Mouse (Mus musculus) gastrocnemius, postnatal 4 days (tissue): ENCODE results near the gene Fam110a. TPM values are rescaled to one million over a fixed set of nuclear protein-coding genes. Genes with fewer than 3 reads are reported as not detected.

Experiments used
- DNase-seq, 2 experiments: peaks; one replicate each; pipeline ENCODE4 v3.0.0; 2021 to 2022; ENCODE audit warnings: low spot score in 2 of 2, mixed read lengths in 2 of 2
- long read RNA-seq, 2 experiments: library from polyadenylated mRNA; stranded (forward); transcript quantifications; one replicate each; pipeline ENCODE4 v2.0.0; 2021
- total RNA-seq, 2 experiments: library from RNA; stranded (reverse); gene quantifications; 2 replicates each; pipeline ENCODE4 v1.2.3; 2021

Gene Fam110a
- 10 to 100 TPM; 11.1 to 14.3 TPM for total RNA-seq
- long read RNA-seq, experiment 1, transcript Fam110a-201 (2 exons, 1,754 nt), result major isoform, 18 of 27 reads
- long read RNA-seq, experiment 1, partial matches to known transcripts, result 6 of 27 reads
- long read RNA-seq, experiment 1, other reads (novel, unspliced or antisense), result 2 of 27 reads
- long read RNA-seq, experiment 2, transcript Fam110a-201 (2 exons, 1,754 nt), result major isoform, 23 of 34 reads
- long read RNA-seq, experiment 2, partial matches to known transcripts, result 8 of 34 reads
- long read RNA-seq, experiment 2, other reads (novel, unspliced or antisense), result 2 of 34 reads

- peak; percentile 83 to 90 for DNase-seq
Observed at GRCm38 (mm10) chr2:151979470-151980354, at the start of gene Fam110a. Gene Fam110a, minus strand, starts transcription at chr2:151980219.

- peak; percentile 80 to 89 for DNase-seq
Observed at GRCm38 (mm10) chr2:152029252-152030082, 49.4 kb upstream of the Fam110a start.

DNA sequence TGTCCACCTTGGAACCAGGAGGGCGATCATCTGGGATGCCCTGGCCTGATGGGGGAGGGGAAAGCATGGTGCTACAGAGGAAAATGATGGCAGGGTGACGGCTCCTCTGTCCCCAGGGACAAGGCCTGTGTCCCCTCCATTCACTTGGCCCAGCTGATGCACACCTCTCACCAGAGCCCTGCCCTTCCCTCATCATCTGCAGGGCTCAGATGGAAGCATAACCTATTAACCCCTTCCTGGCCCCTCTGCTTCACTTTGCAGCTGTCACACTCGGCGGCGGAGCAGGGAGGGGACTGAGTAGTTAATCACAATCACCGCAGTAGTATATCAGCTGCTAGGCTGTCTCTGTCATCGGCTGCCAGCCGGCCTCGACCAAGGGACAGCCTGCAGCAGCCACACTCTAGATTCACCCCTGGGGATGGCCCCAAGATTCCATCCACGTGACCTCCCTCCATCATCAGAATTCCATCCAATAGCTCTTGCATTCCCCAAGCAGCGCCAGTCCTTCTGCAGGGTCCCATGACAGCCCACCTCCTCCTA, 44.9 kb upstream of the Fam110a start:
- DNase-seq, result no peak

DNA sequence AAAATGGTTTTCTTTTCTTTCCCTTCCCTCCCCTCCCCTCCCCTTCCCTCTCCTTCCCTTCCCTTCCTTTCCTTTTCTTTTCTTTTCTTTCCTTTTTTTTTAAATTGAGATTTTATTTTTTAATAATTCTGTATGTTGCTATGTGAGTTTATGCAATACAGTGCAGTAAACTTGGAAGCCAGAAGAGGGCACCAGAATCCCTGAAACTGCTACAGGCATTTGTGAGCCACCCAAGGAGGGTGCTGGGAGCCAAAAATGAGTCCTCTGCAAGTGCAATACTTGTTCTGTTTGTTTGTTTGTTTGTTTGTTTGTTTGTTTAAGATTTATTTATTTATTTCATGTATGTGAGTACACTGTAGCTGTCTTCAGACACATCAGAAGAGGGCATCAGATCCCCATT, 42.0 kb upstream of the Fam110a start:
- DNase-seq, result no peak

GRCm38 (mm10) chr2:152020255-152020654, 40.2 kb upstream of the Fam110a start:
- DNase-seq, result no peak

GRCm38 (mm10) chr2:152016666-152017065, 36.6 kb upstream of the Fam110a start:
- DNase-seq, result no peak

- DNase-seq, result no peak
Observed at GRCm38 (mm10) chr2:152015997-152016396, 36.0 kb upstream of the Fam110a start.

DNA sequence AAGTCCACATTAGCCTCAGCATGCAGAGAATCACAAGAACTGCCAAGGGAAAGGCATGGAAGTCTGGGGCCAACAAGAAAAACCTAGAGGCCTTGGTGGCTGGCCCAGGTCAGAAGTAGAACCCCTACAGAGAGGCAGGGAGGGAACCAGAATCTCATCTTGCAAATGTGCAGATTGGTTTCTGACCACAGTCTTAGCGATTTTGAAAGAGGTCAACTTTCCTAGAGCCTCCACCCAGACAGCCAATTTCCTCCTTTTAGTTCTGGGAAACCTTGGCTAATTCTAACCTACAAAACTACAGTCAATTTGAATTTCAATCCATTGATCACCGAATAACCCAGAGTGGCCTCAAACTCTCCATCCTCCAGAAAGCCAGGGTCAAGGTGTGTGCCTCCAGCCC, 32.7 kb upstream of the Fam110a start:
- no peak for DNase-seq

- DNase-seq, result no peak
Observed at GRCm38 (mm10) chr2:152012222-152012621, 32.2 kb upstream of the Fam110a start.

- no peak for DNase-seq
Observed at GRCm38 (mm10) chr2:152011724-152012123, 31.7 kb upstream of the Fam110a start.

- DNase-seq, result no peak
Observed at GRCm38 (mm10) chr2:152010661-152011060, 30.6 kb upstream of the Fam110a start.

DNA sequence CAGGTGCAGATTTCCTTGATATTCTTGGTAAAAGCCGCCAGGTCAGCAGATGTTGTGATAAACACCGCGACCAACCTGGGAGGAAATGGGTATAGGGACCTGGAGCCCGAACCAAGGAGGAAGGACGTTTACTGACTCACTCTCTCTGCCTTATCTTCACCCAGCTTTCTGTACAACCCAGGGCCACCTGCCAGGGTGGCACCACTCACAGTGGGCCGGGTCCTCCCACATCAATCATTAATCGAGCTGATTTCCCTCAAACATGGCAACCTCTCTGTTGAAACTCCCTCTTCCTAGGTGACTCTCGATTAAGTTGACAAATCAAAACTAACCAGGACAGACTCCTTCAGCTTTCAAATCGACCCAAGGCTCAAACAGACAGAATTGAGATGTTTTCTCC, 30.2 kb upstream of the Fam110a start:
- DNase-seq, result no peak

- DNase-seq, result no peak
Observed at GRCm38 (mm10) chr2:152009061-152009779, 29.2 kb upstream of the Fam110a start.

DNA sequence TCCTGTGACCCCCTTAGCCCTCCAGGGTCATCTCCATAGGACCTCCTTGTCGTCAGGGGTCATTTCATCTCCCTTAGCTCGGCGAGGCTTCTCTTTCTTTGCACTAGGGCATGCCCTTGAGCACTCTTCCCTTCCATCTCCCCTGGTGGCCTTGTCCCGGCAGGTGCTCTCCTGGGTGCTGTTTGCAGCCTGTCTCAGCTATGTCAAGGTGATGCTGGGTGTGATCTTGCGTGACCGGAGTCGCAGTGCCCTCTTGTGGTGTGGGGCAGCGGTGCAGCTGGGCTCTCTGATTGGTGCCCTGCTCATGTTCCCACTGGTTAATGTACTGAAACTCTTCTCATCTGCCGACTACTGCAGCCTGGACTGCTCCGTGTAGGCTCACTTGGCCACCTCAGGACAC, 27.8 kb upstream of the Fam110a start:
- no peak for DNase-seq

DNA sequence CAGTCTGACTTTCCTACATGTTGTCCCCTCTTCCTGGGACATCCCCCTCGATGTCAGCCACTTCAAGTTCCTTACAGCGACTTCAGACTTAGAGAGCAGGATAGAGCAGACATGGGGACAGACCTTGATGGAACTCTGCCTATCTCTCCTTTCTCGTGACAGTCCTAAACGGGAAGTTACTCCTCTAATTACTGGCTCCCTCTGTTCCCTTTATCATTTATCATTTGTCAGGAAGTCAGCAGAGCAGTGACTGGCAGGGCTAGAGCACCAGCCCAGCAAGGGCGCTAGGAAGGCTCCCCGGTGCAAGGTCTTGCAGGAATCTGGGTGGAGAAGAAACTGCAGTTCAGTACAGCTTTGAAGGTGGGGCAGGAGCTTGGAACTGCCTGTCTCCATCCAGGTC, 22.5 kb upstream of the Fam110a start:
- no peak for DNase-seq

- no peak for DNase-seq
Observed at GRCm38 (mm10) chr2:152000735-152001134, 20.7 kb upstream of the Fam110a start.

GRCm38 (mm10) chr2:152000291-152000679, 20.3 kb upstream of the Fam110a start:
- no peak for DNase-seq

GRCm38 (mm10) chr2:151999669-152000290, 19.8 kb upstream of the Fam110a start:
- no peak for DNase-seq

DNA sequence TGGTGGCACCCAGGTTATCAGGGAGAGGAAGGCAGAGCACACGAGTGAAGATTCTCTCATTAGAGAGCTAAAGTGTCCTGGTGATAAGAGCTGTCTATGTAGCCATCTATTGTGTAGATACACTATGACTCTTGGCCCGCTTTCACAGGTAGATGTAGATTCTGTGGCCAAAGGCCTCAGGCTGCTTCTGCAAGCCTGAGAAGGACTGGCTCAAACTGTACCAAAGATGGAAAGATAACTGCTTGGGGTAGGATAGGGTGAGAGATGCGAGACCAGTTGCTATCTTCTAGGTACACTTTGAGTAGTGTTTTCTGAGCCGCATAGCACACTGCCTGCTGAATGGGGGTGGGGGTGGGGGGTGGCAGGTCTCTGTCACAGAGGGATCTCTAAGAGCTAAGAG, 18.9 kb upstream of the Fam110a start:
- DNase-seq, result no peak

- DNase-seq, result no peak
Observed at GRCm38 (mm10) chr2:151998505-151998899, 18.5 kb upstream of the Fam110a start.
